Mouse (Mus musculus) myocyte (in vitro differentiated cells): ENCODE data around the gene Kidins220.

Source experiments
- E2F4 ChIP-seq: IDR thresholded peaks from one replicate; pipeline ENCODE4 v1.6.1; 2011; ENCODE audit warnings: mild to moderate bottlenecking, control low read depth, moderate library complexity; ENCODE audit not compliant: insufficient read depth
- MAX ChIP-seq: IDR thresholded peaks from one replicate; pipeline ENCODE4 v1.6.1; 2011; ENCODE audit warnings: low read depth, mild to moderate bottlenecking, control low read depth
- MYOD1 ChIP-seq, 3 experiments: IDR thresholded peaks; one replicate each; pipeline ENCODE4 v1.6.1; 2011; ENCODE audit warnings: control low read depth in 2 of 3, low read depth in 2 of 3, mild to moderate bottlenecking in 2 of 3, moderate library complexity in 1 of 3; ENCODE audit not compliant: insufficient read length in 2 of 3, control insufficient read depth in 1 of 3
- MYOG ChIP-seq, 3 experiments: IDR thresholded peaks; one replicate each; pipeline ENCODE4 v1.6.1; 2011; ENCODE audit warnings: control low read depth in 2 of 3, low read depth in 2 of 3, mild to moderate bottlenecking in 2 of 3; ENCODE audit not compliant: insufficient read length in 2 of 3, control insufficient read depth in 1 of 3, insufficient read depth in 1 of 3
- POLR2A ChIP-seq: IDR thresholded peaks from one replicate; pipeline ENCODE4 v1.6.1; 2011; ENCODE audit warnings: low read depth, mild to moderate bottlenecking, control low read depth, moderate library complexity; ENCODE audit not compliant: insufficient read length
- POLR2AphosphoS2 ChIP-seq: IDR thresholded peaks from one replicate; pipeline ENCODE4 v1.6.1; 2011; ENCODE audit warnings: low read depth, control low read depth; ENCODE audit not compliant: insufficient read length
- SRF ChIP-seq: IDR thresholded peaks from one replicate; pipeline ENCODE4 v1.6.1; 2011; ENCODE audit warnings: low read depth; ENCODE audit not compliant: control insufficient read depth, insufficient read length
- TCF12 ChIP-seq: IDR thresholded peaks from one replicate; pipeline ENCODE4 v1.6.1; 2011; ENCODE audit warnings: mild to moderate bottlenecking, control low read depth; ENCODE audit not compliant: poor library complexity, insufficient read depth, severe bottlenecking
- TCF3 ChIP-seq: IDR thresholded peaks from one replicate; pipeline ENCODE4 v1.6.1; 2011; ENCODE audit warnings: low read depth, control low read depth; ENCODE audit not compliant: insufficient read length
- USF1 ChIP-seq: IDR thresholded peaks from one replicate; pipeline ENCODE4 v1.6.1; 2011; ENCODE audit warnings: low read depth, mild to moderate bottlenecking, control low read depth, moderate library complexity

DNA sequence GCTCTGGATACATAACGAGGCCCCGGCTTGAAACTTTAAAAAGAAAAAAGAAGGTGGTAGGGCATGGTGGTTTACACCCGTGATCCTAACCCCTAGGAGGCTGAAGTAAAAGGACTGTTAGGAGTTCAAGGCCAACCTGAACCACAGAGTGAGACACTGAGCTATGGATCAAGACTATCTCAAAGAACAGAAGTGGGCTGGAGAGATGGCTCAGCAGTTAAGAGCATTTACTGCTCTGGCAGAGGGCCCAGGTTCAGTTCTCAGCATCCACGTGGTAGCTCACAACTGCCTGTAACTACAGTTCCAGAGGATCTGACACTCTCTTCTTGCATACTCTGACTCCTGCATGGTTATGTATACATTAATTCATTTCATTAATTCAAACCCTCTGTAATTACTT is 31.3 kb upstream of the Kidins220 start:
- no peak for TF ChIP-seq POLR2A
- no peak for TF ChIP-seq USF1
- no peak for TF ChIP-seq E2F4
- TF ChIP-seq TCF3 = no peak
- no peak for TF ChIP-seq MAX
- no peak for TF ChIP-seq SRF
- TF ChIP-seq MYOD1 (IDR thresholded peaks at IDR 0.05; ENCODE audit: control insufficient read depth in 1 of 3, insufficient read length in 2 of 3, low read depth in 2 of 3) = no peak
- TF ChIP-seq TCF12 = no peak
- TF ChIP-seq POLR2AphosphoS2 = no peak
- TF ChIP-seq MYOG (IDR thresholded peaks at IDR 0.05; ENCODE audit: control insufficient read depth in 1 of 3, insufficient read depth in 1 of 3, insufficient read length in 2 of 3, low read depth in 2 of 3) = no peak
